Mouse (Mus musculus) MEL (cell line): Measurements from ENCODE around the gene Zfp687.

Source experiments
- CTCF ChIP-seq, 3 experiments: IDR thresholded peaks in 2 of 3; conservative IDR thresholded peaks in 1 of 3; 2 replicates each; pipeline ENCODE4 v1.5.1; 2011 to 2012; ENCODE audit warnings: low read length in 3 of 3, low read depth in 2 of 3, mild to moderate bottlenecking in 2 of 3, improper control_type of control experiment in 1 of 3, inconsistent platforms in 1 of 3, mixed read lengths in 1 of 3, moderate library complexity in 1 of 3; ENCODE audit not compliant: control insufficient read depth in 1 of 3, insufficient read depth in 1 of 3, poor library complexity in 1 of 3, severe bottlenecking in 1 of 3
- E2F4 ChIP-seq: IDR thresholded peaks from 2 replicates; pipeline ENCODE4 v1.6.1; 2011; ENCODE audit warnings: low read depth, low read length, improper control_type of control experiment, borderline replicate concordance
- EP300 ChIP-seq, 2 experiments: IDR thresholded peaks; 2 replicates each; pipeline ENCODE4 v1.6.1; 2011; ENCODE audit warnings: improper control_type of control experiment in 2 of 2, low read length in 2 of 2, low read depth in 1 of 2, mild to moderate bottlenecking in 1 of 2
- GATA1 ChIP-seq: IDR thresholded peaks from 2 replicates; pipeline ENCODE4 v1.6.1; 2011; ENCODE audit warnings: low read depth, low read length, improper control_type of control experiment
- MAZ ChIP-seq: IDR thresholded peaks from 2 replicates; pipeline ENCODE4 v1.6.1; 2012; ENCODE audit warnings: low read depth, mild to moderate bottlenecking, inconsistent platforms, low read length, improper control_type of control experiment
- MEF2A ChIP-seq: IDR thresholded peaks from 2 replicates; pipeline ENCODE4 v1.6.1; 2014; ENCODE audit warnings: low read depth, mild to moderate bottlenecking, inconsistent platforms, low read length, improper control_type of control experiment; ENCODE audit not compliant: poor library complexity, insufficient replicate concordance, severe bottlenecking; ENCODE audit errors: extremely low read depth
- MXI1 ChIP-seq: IDR thresholded peaks from 2 replicates; pipeline ENCODE4 v1.6.1; 2011; ENCODE audit warnings: mild to moderate bottlenecking, low read depth, low read length, improper control_type of control experiment
- POLR2A ChIP-seq, 2 experiments: IDR thresholded peaks; 2 replicates each; pipeline ENCODE4 v1.6.1; 2011 to 2012; ENCODE audit warnings: low read length in 2 of 2, mild to moderate bottlenecking in 2 of 2, control low read depth in 1 of 2, improper control_type of control experiment in 1 of 2, low read depth in 1 of 2, moderate library complexity in 1 of 2; ENCODE audit not compliant: control insufficient read depth in 1 of 2, insufficient read depth in 1 of 2, poor library complexity in 1 of 2
- RCOR1 ChIP-seq: IDR thresholded peaks from 2 replicates; pipeline ENCODE4 v1.6.1; 2012; ENCODE audit warnings: low read depth, mild to moderate bottlenecking, inconsistent platforms, low read length, improper control_type of control experiment
- USF1 ChIP-seq: IDR thresholded peaks from 2 replicates; pipeline ENCODE4 v1.6.1; 2014; ENCODE audit warnings: low read depth, mild to moderate bottlenecking, inconsistent platforms, low read length, improper control_type of control experiment, moderate library complexity
- ZC3H11A ChIP-seq: IDR thresholded peaks from 2 replicates; pipeline ENCODE4 v1.6.1; 2012; ENCODE audit warnings: low read depth, mild to moderate bottlenecking, inconsistent platforms, low read length, improper control_type of control experiment
- ZKSCAN1 ChIP-seq: IDR thresholded peaks from 2 replicates; pipeline ENCODE4 v1.6.1; 2012; ENCODE audit warnings: low read depth, mild to moderate bottlenecking, inconsistent platforms, low read length, improper control_type of control experiment, moderate library complexity

DNA sequence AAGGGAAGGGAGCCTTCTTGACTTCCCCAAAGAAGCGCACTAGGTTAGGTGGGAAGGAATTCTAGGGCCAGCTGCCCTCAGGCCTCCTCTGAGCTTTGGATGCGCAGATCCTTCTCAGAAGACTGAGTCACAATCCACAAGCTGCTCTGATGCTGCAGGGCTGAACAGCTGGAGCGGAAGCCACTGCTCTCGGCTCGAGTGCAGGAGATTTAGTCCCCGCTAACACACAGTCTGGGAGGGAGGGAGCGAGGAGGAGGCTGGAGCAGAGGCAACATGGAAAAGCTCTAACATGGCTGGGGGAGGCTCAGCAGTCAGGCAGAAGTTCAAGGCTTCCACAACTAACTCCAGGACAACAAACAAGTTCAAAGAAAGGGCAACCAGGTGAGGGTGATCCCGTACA, 42.8 kb upstream of the Zfp687 start:
- TF ChIP-seq POLR2A (IDR thresholded peaks at IDR 0.05; ENCODE audit: control insufficient read depth in 1 of 2, insufficient read depth in 1 of 2, low read depth in 1 of 2, low read length in 2 of 2, poor library complexity in 1 of 2), result no peak
- TF ChIP-seq RCOR1, result no peak
- no peak for TF ChIP-seq EP300 (IDR thresholded peaks at IDR 0.05; ENCODE audit: low read depth in 1 of 2, low read length in 2 of 2)
- no peak for TF ChIP-seq CTCF (IDR thresholded peaks at IDR 0.05 in 2 of 3, conservative IDR thresholded peaks at IDR 0.05 in 1 of 3; ENCODE audit: control insufficient read depth in 1 of 3, insufficient read depth in 1 of 3, low read depth in 2 of 3, low read length in 3 of 3, poor library complexity in 1 of 3, severe bottlenecking in 1 of 3)
- TF ChIP-seq MAZ, result no peak
- TF ChIP-seq ZKSCAN1, result no peak
- TF ChIP-seq E2F4, result no peak
- no peak for TF ChIP-seq MEF2A
- TF ChIP-seq USF1, result no peak
- TF ChIP-seq ZC3H11A, result no peak
- TF ChIP-seq GATA1, result no peak
- no peak for TF ChIP-seq MXI1
